Mouse (Mus musculus) CD4-positive naive resting alpha-beta T cell, adult 76 days (primary cell): ENCODE measurements around the gene Olfr1504. TPM values are rescaled to one million over a fixed set of nuclear protein-coding genes. Genes with fewer than 3 reads are reported as not detected.

Experiments used
- total RNA-seq: library from RNA; stranded (reverse); gene quantifications from one replicate; pipeline ENCODE4 v1.2.4, GENCODE M21; 2023

Olfr1504 gene
- total RNA-seq, result not detected

GRCm38 (mm10) chr19:13897828-13898227 lies at the start of gene Olfr1504:
Olfr1504 (minus strand) TSS chr19:13897928.

DNA sequence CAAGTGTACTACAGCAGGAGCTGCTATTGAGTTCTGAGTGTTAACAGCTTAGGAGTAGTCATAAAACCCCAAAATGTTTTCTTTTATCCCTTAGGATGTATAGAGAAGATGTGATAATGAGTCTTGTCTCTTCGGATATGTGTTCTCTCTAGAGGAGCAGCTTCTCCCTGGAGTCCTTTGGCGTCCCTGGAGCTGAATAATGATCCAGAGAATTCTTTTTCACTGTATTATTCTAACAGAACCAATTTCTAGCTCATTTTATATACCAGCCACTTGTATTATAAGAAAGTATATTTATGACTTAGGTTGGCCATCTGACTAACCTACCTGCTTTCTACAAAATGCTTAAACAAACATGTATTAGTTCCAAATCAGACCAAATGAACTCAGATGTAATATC lies 15.5 kb upstream of the Olfr1504 start, which contains the start of gene Olfr1505:
Olfr1505 (plus strand) TSS at position 301 of the 400 bp plus-strand sequence.

GRCm38 (mm10) chr19:13861495-13861894 lies 36.2 kb downstream of the Olfr1504 start, which contains the start of gene Olfr1502:
Olfr1502 (plus strand) TSS chr19:13861795.

GRCm38 (mm10) chr19:13850592-13850991 lies 47.1 kb downstream of the Olfr1504 start, which contains the start of gene Olfr1501:
Olfr1501 (minus strand) TSS chr19:13850692.

Other genes starting within 250 kb of the Olfr1504 start
- gene Olfr1490, start 246.8 kb downstream of the Olfr1504 start, total RNA-seq, result not detected
- not detected for gene Olfr1491, start 200.7 kb downstream of the Olfr1504 start, total RNA-seq
- gene Olfr1493-ps1, start 174.7 kb downstream of the Olfr1504 start, total RNA-seq, result not detected
- not detected for gene Olfr1494, start 158.2 kb downstream of the Olfr1504 start, total RNA-seq
- gene Olfr1495, start 133.3 kb downstream of the Olfr1504 start, total RNA-seq, result not detected
- gene Olfr1496, start 120.0 kb downstream of the Olfr1504 start, total RNA-seq, result not detected
- not detected for gene Olfr1497, start 99.7 kb downstream of the Olfr1504 start, total RNA-seq
- gene Olfr1499, start 78.5 kb downstream of the Olfr1504 start, total RNA-seq, result not detected
- gene Olfr1500, start 67.4 kb downstream of the Olfr1504 start, total RNA-seq, result not detected
- gene Olfr1501, start 47.2 kb downstream of the Olfr1504 start, total RNA-seq, result not detected
- gene Olfr1502, start 36.1 kb downstream of the Olfr1504 start, total RNA-seq, result not detected
- not detected for gene Olfr1505, start 15.6 kb upstream of the Olfr1504 start, total RNA-seq